14 mouse cellular contexts compared by ENCODE assay signal in genomic region chr4:97582064-97582415, GRCm38 (mm10).
DNase-seq lines count a peak whose midpoint lies in the region; ATAC-seq lines count a peak whose summit lies in the region.
"Had no signal": no experiment of that assay in that cellular context is flagged by ENCODE, and none has a peak within 500 bp of the region (broad histone marks: within the 10 kb centered on the region; RNA-seq: fewer than 3 reads in every experiment).

No protein-coding gene starts in this region.

- H3K4me1 ChIP-seq in heart, embryonic 10.5 days = no peaks in the 10 kb centered on the region
- H3K4me1 ChIP-seq in embryonic facial prominence, embryonic 15.5 days = peaks cover 16% of the 10 kb centered on the region
- H3K4me1 ChIP-seq in hindbrain, embryonic 13.5 days (replicated peaks) = peaks cover 41% of the 10 kb centered on the region
- peaks cover 5% of the 10 kb centered on the region for H3K4me1 ChIP-seq in midbrain, embryonic 16.5 days (ENCODE audit: control insufficient read depth, insufficient read depth, low read length)

- no peak overlapping the region for H3K27ac ChIP-seq in heart, embryonic 10.5 days
- H3K27ac ChIP-seq in embryonic facial prominence, embryonic 15.5 days (replicated peaks) = peak overlapping the region; percentile 39; the same call in 1 of the 2 replicates
- H3K27ac ChIP-seq in hindbrain, embryonic 13.5 days = peak overlapping the region; percentile 85
- peak overlapping the region; percentile 65 for H3K27ac ChIP-seq in midbrain, embryonic 16.5 days (ENCODE audit: low read length)

- peak overlapping the region; percentile 34 for H3K4me2 ChIP-seq in embryonic facial prominence, embryonic 15.5 days (replicated peaks)
- peak overlapping the region; percentile 51 for H3K4me2 ChIP-seq in hindbrain, embryonic 13.5 days
- peak overlapping the region; percentile 42 for H3K4me2 ChIP-seq in midbrain, embryonic 16.5 days (ENCODE audit: low read length)

- WGBS in heart, embryonic 10.5 days = 56% methylated on average over 3 of the region's 3 CpGs
- 30% methylated on average over 3 of the region's 3 CpGs for WGBS in embryonic facial prominence, embryonic 15.5 days
- 36% methylated on average over 3 of the region's 3 CpGs for WGBS in hindbrain, embryonic 13.5 days
- 62% methylated on average over 3 of the region's 3 CpGs for WGBS in midbrain, embryonic 16.5 days

- no peaks in the 10 kb centered on the region for H3K27me3 ChIP-seq in heart, embryonic 10.5 days (ENCODE audit: insufficient read depth, poor library complexity, severe bottlenecking)
- peaks cover 11% of the 10 kb centered on the region for H3K27me3 ChIP-seq in embryonic facial prominence, embryonic 15.5 days
- H3K27me3 ChIP-seq in hindbrain, embryonic 13.5 days = no peaks in the 10 kb centered on the region
- no peaks in the 10 kb centered on the region for H3K27me3 ChIP-seq in midbrain, embryonic 16.5 days (ENCODE audit: control insufficient read depth, insufficient read depth, low read depth, low read length)

- 0 out of 2 replicates have a peak overlapping the region, but pooled peaks have one; percentile 5 for H3K4me3 ChIP-seq in heart, embryonic 10.5 days
- peak overlapping the region; percentile 28 for H3K4me3 ChIP-seq in embryonic facial prominence, embryonic 15.5 days (replicated peaks)
- peak overlapping the region; percentile 34 for H3K4me3 ChIP-seq in hindbrain, embryonic 13.5 days
- peak overlapping the region; percentile 21 for H3K4me3 ChIP-seq in midbrain, embryonic 16.5 days (ENCODE audit: low read depth, low read length)
- H3K4me3 ChIP-seq: erythroblast, embryonic 14.5 days had no signal

- H3K9ac ChIP-seq in embryonic facial prominence, embryonic 15.5 days = no peak overlapping the region
- peak overlapping the region; percentile 49 for H3K9ac ChIP-seq in hindbrain, embryonic 13.5 days
- H3K9ac ChIP-seq in midbrain, embryonic 16.5 days (ENCODE audit: low read depth, low read length) = no peak overlapping the region

- no peaks in the 10 kb centered on the region for H3K36me3 ChIP-seq in heart, embryonic 10.5 days
- no peaks in the 10 kb centered on the region for H3K36me3 ChIP-seq in embryonic facial prominence, embryonic 15.5 days
- no peaks in the 10 kb centered on the region for H3K36me3 ChIP-seq in hindbrain, embryonic 13.5 days
- H3K36me3 ChIP-seq in midbrain, embryonic 16.5 days (ENCODE audit: control insufficient read depth, insufficient read depth, low read length) = no peaks in the 10 kb centered on the region

- no peak for ATAC-seq in embryonic facial prominence, embryonic 15.5 days (ENCODE audit: insufficient number of reproducible peaks, low FRiP score, low TSS enrichment, low read depth)
- ATAC-seq in hindbrain, embryonic 13.5 days (ENCODE audit: low FRiP score) = no peak
- no peak; the same call in 1 of the 2 replicates for ATAC-seq in midbrain, embryonic 16.5 days
- no peak for ATAC-seq in megakaryocyte progenitor cell, adult 5-6 weeks (replicated peaks; ENCODE audit: poor library complexity)

- no peaks in the 10 kb centered on the region for H3K9me3 ChIP-seq in heart, embryonic 10.5 days
- no peaks in the 10 kb centered on the region for H3K9me3 ChIP-seq in embryonic facial prominence, embryonic 15.5 days (replicated peaks)
- no peaks in the 10 kb centered on the region for H3K9me3 ChIP-seq in hindbrain, embryonic 13.5 days
- no peaks in the 10 kb centered on the region for H3K9me3 ChIP-seq in midbrain, embryonic 16.5 days (replicated peaks; ENCODE audit: control insufficient read depth, low read length, poor library complexity, severe bottlenecking)

- no peak for DNase-seq in heart, embryonic 10.5 days (ENCODE audit: low spot score)
- no peak for DNase-seq in heart, adult 8-10 months (ENCODE audit: low spot score)
- DNase-seq in cerebellum, adult 8-10 months = no peak
- no peak for DNase-seq in layer of hippocampus, adult 9-10 months (ENCODE audit: low spot score)
- DNase-seq: cerebellum, adult 9-11 months; gastrocnemius, postnatal 14 days; kidney, adult 18-20 months; liver; thymus, adult 2 months had no signal
